Mouse (Mus musculus) forebrain, embryonic 14.5 days (tissue): ENCODE results near the gene Evi2. TPM values are rescaled to one million over a fixed set of nuclear protein-coding genes. Genes with fewer than 3 reads are reported as not detected.

Experiments used
- ATAC-seq: fragments of 200-750 bp; cut with Nextera tagmentation; 2 replicates; pipeline ENCODE4 v1.8.0; 2017; ENCODE audit warnings: mild to moderate bottlenecking, moderate library complexity
- DNase-seq: peaks from one replicate; pipeline ENCODE4 v3.0.0-alpha.2; 2015; ENCODE audit warnings: low spot score
- H3K27ac ChIP-seq: fragments of 300-500 bp; sonication (generic); 2 replicates; pipeline ENCODE4 v1.5.1; 2014; ENCODE audit warnings: low read depth, mild to moderate bottlenecking, control low read depth, low read length, moderate library complexity
- H3K27me3 ChIP-seq: fragments of 300-500 bp; sonication (generic); replicated peaks from 2 replicates; pipeline ENCODE4 v1.6.1; 2014; ENCODE audit warnings: low read length, control low read depth, mixed read lengths; ENCODE audit not compliant: control insufficient read depth, insufficient read depth
- H3K36me3 ChIP-seq: fragments of 300-500 bp; sonication (generic); 2 replicates; pipeline ENCODE4 v1.6.1; 2014; ENCODE audit warnings: low read length, control low read depth; ENCODE audit not compliant: control insufficient read depth, insufficient read depth
- H3K4me1 ChIP-seq: fragments of 300-500 bp; sonication (generic); 2 replicates; pipeline ENCODE4 v1.6.1; 2014; ENCODE audit warnings: antibody characterized with exemption, low read length, control low read depth; ENCODE audit not compliant: control insufficient read depth, insufficient read depth
- H3K4me2 ChIP-seq: fragments of 300-500 bp; sonication (generic); 2 replicates; pipeline ENCODE4 v1.6.1; 2014; ENCODE audit warnings: mild to moderate bottlenecking, control low read depth, low read length
- H3K4me3 ChIP-seq: fragments of 300-500 bp; sonication (generic); 2 replicates; pipeline ENCODE4 v1.5.1; 2014; ENCODE audit warnings: low read depth, low read length, control low read depth
- H3K9ac ChIP-seq: fragments of 300-500 bp; sonication (generic); 2 replicates; pipeline ENCODE4 v1.6.1; 2014; ENCODE audit warnings: mild to moderate bottlenecking, low read length, control low read depth, moderate library complexity
- H3K9me3 ChIP-seq: fragments of 300-500 bp; sonication (generic); replicated peaks from 2 replicates; pipeline ENCODE4 v1.6.1; 2016; ENCODE audit warnings: low read length, control low read depth, mixed read lengths; ENCODE audit not compliant: control insufficient read depth
- WGBS: fragments of 180-500 bp; shearing (Covaris S2); extraction: QIAGEN DNeasy Blood & Tissue Kit; methylation state at CpG from one replicate; pipeline ENCODE4 v1.1.7; 2014; 5-methylcytosine and 5-hydroxymethylcytosine counted together
- polyA plus RNA-seq: library from polyadenylated mRNA; unstranded; fragments of >200 nt; fragmentation: Nextera tagmentation; extraction: Ambion mirVana; gene quantifications from 2 replicates; pipeline ENCODE4 v1.2.1, GENCODE M21; 2014

Evi2 gene
- polyA plus RNA-seq, 1 experiment from 2014 or later, result 0.24 TPM

GRCm38 (mm10) chr11:79552622-79553021 lies 22.2 kb upstream of the Evi2 start:
- peaks cover 79% of the 10 kb centered on the region for H3K36me3 ChIP-seq
- no peak overlapping the region for H3K4me2 ChIP-seq
- DNase-seq (no peak), ATAC-seq (no peak)
- no peaks in the 10 kb centered on the region for H3K27me3 ChIP-seq
- H3K4me1 ChIP-seq, result no peaks in the 10 kb centered on the region
- H3K4me3 ChIP-seq, result no peak overlapping the region
- WGBS, result 94% methylated on average over 1 of the region's 1 CpGs
- no peak overlapping the region for H3K27ac ChIP-seq
- H3K9ac ChIP-seq, result no peak overlapping the region
- H3K9me3 ChIP-seq, result no peaks in the 10 kb centered on the region

GRCm38 (mm10) chr11:79536293-79536692 lies 5.9 kb upstream of the Evi2 start:
- ATAC-seq (no peak), DNase-seq (no peak)
- H3K27me3 ChIP-seq, result no peaks in the 10 kb centered on the region
- no peak overlapping the region for H3K27ac ChIP-seq
- H3K9me3 ChIP-seq, result no peaks in the 10 kb centered on the region
- peaks cover 19% of the 10 kb centered on the region for H3K36me3 ChIP-seq
- no peak overlapping the region for H3K4me2 ChIP-seq
- H3K4me1 ChIP-seq, result no peaks in the 10 kb centered on the region
- H3K9ac ChIP-seq, result no peak overlapping the region
- H3K4me3 ChIP-seq, result no peak overlapping the region
- 94% methylated on average over 3 of the region's 3 CpGs for WGBS

GRCm38 (mm10) chr11:79535554-79535953 lies 5.2 kb upstream of the Evi2 start:
- H3K4me2 ChIP-seq, result no peak overlapping the region
- no peaks in the 10 kb centered on the region for H3K27me3 ChIP-seq
- DNase-seq, result no peak
- no peak overlapping the region for H3K4me3 ChIP-seq
- peaks cover 13% of the 10 kb centered on the region for H3K36me3 ChIP-seq
- ATAC-seq, result no peak
- H3K4me1 ChIP-seq, result no peaks in the 10 kb centered on the region
- H3K27ac ChIP-seq, result no peak overlapping the region
- H3K9me3 ChIP-seq, result no peaks in the 10 kb centered on the region
- no peak overlapping the region for H3K9ac ChIP-seq
- WGBS, result 92% methylated on average over 4 of the region's 4 CpGs

- Histone ChIP-seq H3K4me3 (no peak overlapping the region), H3K9ac (no peak overlapping the region), H3K4me1 (no peaks in the 10 kb centered on the region), H3K27ac (no peak overlapping the region), H3K36me3 (peaks cover 15% of the 10 kb centered on the region), H3K27me3 (no peaks in the 10 kb centered on the region), H3K4me2 (no peak overlapping the region), H3K9me3 (no peaks in the 10 kb centered on the region)
- peak; percentile 17 for DNase-seq
- no peak for ATAC-seq
- 76% methylated on average over 8 of the region's 8 CpGs for WGBS
Observed at GRCm38 (mm10) chr11:79533950-79534690, 3.7 kb upstream of the Evi2 start.

- Histone ChIP-seq H3K4me3 (no peak overlapping the region), H3K4me1 (no peaks in the 10 kb centered on the region), H3K4me2 (no peak overlapping the region), H3K36me3 (peaks cover 19% of the 10 kb centered on the region), H3K27ac (no peak overlapping the region), H3K9ac (no peak overlapping the region), H3K9me3 (no peaks in the 10 kb centered on the region), H3K27me3 (no peaks in the 10 kb centered on the region)
- 89% methylated on average over 6 of the region's 6 CpGs for WGBS
- ATAC-seq, result no peak
- DNase-seq, result no peak
Observed at GRCm38 (mm10) chr11:79533311-79533710, 2.9 kb upstream of the Evi2 start.

GRCm38 (mm10) chr11:79531485-79531884 lies 1.1 kb upstream of the Evi2 start:
- 95% methylated on average over 4 of the region's 4 CpGs for WGBS
- no peaks in the 10 kb centered on the region for H3K27me3 ChIP-seq
- H3K9me3 ChIP-seq, result no peaks in the 10 kb centered on the region
- DNase-seq, result no peak
- H3K9ac ChIP-seq, result no peak overlapping the region
- ATAC-seq, result no peak
- H3K36me3 ChIP-seq, result peaks cover 14% of the 10 kb centered on the region
- H3K4me3 ChIP-seq, result no peak overlapping the region
- no peak overlapping the region for H3K4me2 ChIP-seq
- no peaks in the 10 kb centered on the region for H3K4me1 ChIP-seq
- H3K27ac ChIP-seq, result no peak overlapping the region

- no peak overlapping the region for H3K27ac ChIP-seq
Observed at GRCm38 (mm10) chr11:79530774-79531173, 385 bp upstream of the Evi2 start.

GRCm38 (mm10) chr11:79529736-79530135 lies 653 bp downstream of the Evi2 start:
- WGBS, result 80% methylated on average over 2 of the region's 2 CpGs
- Histone ChIP-seq H3K27ac (no peak overlapping the region), H3K36me3 (peaks cover 11% of the 10 kb centered on the region; the same call in 1 of the 2 replicates), H3K27me3 (no peaks in the 10 kb centered on the region), H3K9ac (no peak overlapping the region), H3K4me2 (no peak overlapping the region), H3K9me3 (no peaks in the 10 kb centered on the region), H3K4me1 (no peaks in the 10 kb centered on the region), H3K4me3 (no peak overlapping the region)
- ATAC-seq (no peak), DNase-seq (no peak)

More at GRCm38 (mm10) chr11:79530774-79531173, 385 bp upstream of the Evi2 start:
- Histone ChIP-seq H3K4me1 (no peaks in the 10 kb centered on the region), H3K4me3 (no peak overlapping the region), H3K4me2 (no peak overlapping the region), H3K36me3 (peaks cover 11% of the 10 kb centered on the region), H3K9me3 (no peaks in the 10 kb centered on the region), H3K27me3 (no peaks in the 10 kb centered on the region), H3K9ac (no peak overlapping the region)
- ATAC-seq (no peak), DNase-seq (no peak)
- WGBS, result 92% methylated on average over 11 of the region's 11 CpGs

GRCm38 (mm10) chr11:79529226-79529625 lies 1.2 kb downstream of the Evi2 start:
- Histone ChIP-seq H3K27me3 (no peaks in the 10 kb centered on the region), H3K27ac (no peak overlapping the region), H3K36me3 (peaks cover 11% of the 10 kb centered on the region; the same call in 1 of the 2 replicates), H3K4me1 (no peaks in the 10 kb centered on the region), H3K9ac (no peak overlapping the region), H3K9me3 (no peaks in the 10 kb centered on the region), H3K4me3 (no peak overlapping the region), H3K4me2 (no peak overlapping the region)
- DNase-seq (no peak), ATAC-seq (no peak)
- 97% methylated on average over 6 of the region's 6 CpGs for WGBS
